Mouse (Mus musculus): ENCODE measurements at regions not wholly inside any gene's neighbourhood (a gene's known extent, or its start where the extent isn't known, plus 50 kb on each side); places are given as distances from the start of the nearest gene placed in this dataset.

GRCm38 (mm10) chr6:116793321-116793960 lies 76.7 kb upstream of the Tmem72 start:
- TF ChIP-seq CTCF (IDR thresholded peaks at IDR 0.05; ENCODE audit: low read depth, low read length), result no peak
- no peak for TF ChIP-seq POLR2A (IDR thresholded peaks at IDR 0.05; ENCODE audit: borderline replicate concordance, low read depth, low read length)

All from bone marrow macrophage, adult 2 months (primary cell).